Mouse (Mus musculus): ENCODE measurements around the gene Eps15l1.

Gene Eps15l1

DNA sequence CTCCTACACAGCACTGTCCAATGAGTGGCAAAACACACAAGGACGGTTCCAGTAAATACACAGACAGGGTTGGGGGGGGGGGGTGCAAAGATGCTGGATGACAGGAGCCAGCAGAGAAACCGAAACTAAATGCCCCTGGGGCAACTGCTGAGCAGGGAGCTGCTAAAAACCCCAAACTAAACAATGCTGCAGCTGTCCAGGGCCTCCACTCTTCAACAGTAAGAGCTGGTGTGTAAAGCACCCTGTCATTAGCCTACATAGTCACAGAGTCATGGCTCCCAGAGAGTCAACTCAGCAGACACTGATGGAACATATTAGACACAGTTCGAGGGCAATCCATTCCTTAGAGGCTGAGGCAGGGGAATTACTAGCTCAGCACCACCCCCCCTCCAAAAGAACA is 11.8 kb downstream of the Eps15l1 start:
- no peak for DNase-seq

DNA sequence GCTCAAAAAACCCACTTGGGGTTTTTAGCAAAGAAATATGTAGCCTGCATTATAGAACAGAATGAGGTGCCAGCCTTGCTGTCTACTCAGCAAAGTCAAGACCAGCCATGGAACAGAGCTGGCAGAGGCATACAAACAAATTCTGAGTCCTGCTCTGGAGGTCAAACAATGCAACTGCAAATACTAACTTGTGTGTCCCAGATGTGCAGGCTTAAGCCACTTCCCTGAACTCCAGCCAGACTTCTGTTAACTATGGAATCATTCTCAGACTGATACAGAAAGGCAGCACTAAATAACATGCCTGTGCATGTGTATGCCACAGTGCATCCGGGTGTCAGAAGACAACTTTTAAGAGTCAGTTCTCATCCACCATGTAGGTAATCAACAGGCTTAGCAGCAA is 13.4 kb downstream of the Eps15l1 start:
- DNase-seq, result no peak

DNA sequence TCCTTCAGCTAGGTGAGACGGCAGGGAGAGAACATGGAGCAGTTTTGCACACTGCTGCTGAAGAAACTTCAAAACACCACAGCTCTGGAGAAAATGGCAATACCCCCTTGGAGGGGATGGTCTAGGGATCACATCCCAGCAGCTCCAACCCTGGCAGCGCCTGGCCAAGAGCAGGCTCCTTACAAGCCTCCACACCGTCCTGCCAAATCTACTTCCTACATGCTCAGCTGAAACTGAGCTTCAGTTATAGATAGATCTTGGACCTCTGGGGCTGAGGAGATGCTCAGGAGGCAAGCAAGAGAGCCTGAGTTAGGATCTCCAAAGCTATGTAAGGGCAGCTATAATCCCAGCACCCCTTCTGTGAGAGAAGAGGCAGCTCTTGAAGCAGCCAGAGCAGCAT is 18.3 kb downstream of the Eps15l1 start:
- no peak for DNase-seq

DNA sequence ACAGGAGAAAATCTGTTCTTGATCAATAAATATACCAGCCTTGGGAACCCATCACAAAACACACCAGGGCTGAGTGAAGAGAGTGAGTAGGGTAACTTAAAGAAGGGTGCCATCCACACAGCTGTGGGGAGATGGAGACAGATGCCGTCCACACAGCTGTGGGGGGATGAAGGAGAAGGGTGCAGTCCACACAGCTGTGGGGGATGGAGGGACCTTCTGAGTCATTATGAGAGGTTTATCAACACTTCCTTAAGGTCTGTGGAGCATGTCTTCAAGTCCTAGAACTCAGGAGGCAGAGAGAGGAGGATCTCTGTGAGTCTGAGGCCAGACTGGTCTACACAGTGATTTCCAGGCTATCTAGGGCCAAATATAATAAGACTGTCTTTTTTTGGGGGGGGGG is 19.9 kb downstream of the Eps15l1 start:
- no peak for DNase-seq

DNA sequence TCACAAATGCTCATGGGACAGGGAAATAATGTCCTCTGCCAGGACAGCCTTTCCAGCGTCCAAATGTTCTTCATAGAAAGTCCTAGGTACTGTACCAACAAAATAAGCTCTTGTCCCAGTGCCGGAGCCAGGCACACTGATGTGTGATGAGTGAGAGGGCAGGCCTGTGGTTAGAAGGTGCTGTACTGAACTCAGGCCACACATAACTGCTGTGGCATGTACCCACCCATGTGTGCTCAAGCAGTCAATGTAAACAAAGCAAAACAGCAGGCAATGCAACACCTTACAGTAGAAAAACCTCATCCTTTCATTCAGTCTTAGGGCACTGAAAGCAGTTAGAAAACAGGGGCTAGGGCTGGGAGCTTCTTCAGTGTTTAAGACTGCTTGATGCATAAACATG is 35.5 kb downstream of the Eps15l1 start:
- no peak for DNase-seq

DNA sequence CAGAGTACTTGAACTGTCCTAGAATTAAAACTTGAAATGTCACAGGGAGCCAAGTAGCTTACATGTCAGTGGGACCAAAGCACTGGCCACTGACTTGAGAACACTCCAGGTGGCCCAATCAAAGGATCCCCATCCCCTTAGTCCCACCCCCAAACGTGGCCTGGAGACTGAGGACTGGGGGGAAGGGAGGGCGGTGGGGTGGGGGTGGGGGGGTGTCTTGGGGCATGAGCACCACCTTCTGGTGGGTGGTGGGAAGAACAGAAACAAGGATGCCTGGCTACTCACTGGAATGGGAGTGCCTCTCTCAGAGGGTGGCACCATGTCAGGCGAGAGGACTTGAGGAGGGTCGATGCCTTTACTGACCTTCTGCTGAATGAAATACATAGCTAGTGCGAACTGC is 38.9 kb downstream of the Eps15l1 start:
- peak in 1 of 2 experiments; percentile 35 for DNase-seq

DNA sequence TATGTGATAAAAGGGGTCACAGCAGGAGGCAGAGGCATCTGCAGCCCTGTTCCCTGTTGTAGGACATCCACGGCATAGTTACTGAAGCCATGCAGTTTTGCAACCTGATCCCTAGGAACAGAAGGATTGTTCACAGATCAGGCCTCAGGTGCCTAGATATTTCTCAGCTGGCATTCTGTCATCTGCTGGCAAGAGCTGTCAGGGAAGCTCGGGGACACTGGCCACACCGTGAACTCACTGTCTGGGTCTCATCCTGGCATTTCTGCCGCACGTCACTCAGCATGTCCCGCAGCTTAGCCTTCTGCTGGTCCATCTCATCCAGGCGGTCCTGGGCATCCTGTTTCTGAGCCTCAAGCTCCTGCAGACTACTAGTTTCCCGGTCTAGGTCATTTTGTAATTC is 40.6 kb downstream of the Eps15l1 start:
- no peak for DNase-seq

DNA sequence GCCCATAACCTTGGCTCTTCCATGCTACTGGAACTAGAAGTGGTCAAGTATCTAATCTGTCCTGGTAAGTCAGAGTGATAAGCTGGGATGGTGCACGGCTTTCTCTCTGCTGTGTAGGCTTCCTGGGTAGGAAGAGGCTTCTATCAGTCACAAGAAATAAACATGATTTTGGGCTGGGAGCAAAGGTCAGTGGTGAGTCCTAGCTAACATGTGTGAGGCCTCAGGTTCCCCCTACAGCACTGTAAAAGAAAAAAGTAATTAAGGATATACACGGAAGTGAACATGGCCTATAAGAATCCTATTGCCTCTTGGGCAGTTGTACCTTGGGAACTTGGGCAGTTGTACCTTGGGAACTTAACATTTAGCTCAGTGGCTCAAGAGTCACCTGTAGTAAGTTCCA is 44.4 kb downstream of the Eps15l1 start:
- no peak for DNase-seq

DNA sequence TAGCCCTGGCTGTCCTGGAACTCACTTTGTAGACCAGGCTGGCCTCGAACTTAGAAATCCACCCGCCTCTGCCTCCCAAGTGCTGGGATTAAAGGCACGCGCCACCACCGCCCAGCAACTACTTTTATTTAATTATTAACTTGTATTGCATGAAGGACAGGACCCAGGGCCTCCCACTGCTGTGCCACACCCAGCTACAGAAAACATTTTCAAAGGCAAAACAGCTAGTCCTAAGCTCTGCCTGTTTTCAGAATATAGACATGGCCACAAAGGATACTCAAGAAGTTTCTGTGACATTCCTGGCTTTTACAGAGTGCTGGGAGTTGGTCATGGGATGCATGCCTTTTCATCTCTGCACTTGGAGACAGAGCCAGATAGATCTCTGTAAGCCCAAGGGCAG is 45.0 kb downstream of the Eps15l1 start:
- DNase-seq, result no peak

DNA sequence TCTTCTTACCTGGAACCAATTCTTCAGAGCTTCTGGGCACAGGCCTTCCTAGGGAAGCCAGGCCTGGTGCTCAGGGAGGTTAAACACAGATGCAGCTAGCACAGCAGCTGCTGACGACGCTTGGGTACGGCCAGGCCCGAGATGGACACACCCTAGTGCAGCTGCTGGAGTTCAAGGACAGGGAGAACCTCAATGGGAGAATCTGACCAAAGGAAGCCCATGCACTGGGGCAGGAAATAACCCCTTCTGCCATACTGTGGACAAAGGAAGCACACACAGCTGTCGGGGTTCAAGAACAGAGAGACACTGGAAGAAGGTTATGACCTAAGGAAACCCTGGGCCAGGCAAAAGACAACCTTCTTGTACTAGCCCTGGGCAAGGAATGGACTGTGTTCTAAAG is 46.1 kb downstream of the Eps15l1 start:
- no peak for DNase-seq

DNA sequence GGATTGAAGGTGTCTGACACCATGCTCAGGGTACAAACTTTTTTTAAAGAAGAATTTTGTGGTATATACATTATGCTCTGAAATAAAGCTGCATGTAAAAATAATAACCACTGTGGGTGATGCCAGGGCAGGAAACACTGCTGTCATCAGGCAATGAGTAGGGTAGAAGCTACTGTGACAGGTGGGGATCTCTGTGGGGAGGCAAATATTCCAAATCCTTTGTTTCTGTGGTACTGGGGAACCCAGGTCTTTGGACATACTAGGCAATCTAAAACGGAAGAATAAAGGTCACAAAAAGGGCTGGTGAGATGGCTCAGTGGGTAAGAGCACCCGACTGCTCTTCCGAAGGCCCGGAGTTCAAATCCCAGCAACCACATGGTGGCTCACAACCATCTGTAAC is 48.9 kb downstream of the Eps15l1 start:
- DNase-seq, result no peak

DNA sequence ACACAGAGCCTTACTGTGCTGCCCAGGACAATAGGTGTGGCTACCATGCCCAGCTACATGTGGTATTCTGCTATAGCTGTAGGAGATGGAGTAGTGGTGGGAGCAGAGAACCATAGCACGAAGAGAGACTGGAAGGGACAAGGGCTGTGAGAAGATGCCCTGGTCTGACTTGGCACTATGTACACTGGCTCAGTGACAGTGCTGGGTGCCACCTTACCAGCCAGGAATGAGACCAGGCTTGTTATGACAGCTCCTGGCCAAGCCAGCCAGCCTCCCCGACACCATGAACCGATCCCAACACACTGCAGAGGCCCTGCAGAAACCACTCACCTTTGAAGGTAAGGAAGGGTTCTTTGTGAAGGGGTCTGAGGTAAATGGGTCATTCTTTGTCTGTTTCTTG is 49.9 kb downstream of the Eps15l1 start:
- DNase-seq, result no peak

DNA sequence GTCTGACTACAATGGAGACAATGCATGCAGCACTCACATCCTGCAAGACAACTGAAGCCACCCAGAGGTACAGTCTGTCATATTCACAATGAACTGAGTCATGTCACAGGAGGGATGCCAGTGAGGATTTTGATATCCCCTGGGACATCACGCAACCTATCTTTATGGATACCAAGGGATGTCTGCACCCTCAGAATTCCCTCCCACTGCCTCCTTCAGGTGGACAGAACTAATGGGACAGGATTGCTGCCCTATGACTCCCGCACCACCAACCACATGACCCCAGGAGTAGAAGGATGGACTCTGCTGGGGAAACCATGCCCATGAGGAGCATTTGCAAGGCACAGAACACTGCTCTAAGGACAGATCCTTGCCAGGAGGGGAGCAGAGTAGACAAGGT is 54.8 kb downstream of the Eps15l1 start:
- DNase-seq, result no peak

DNA sequence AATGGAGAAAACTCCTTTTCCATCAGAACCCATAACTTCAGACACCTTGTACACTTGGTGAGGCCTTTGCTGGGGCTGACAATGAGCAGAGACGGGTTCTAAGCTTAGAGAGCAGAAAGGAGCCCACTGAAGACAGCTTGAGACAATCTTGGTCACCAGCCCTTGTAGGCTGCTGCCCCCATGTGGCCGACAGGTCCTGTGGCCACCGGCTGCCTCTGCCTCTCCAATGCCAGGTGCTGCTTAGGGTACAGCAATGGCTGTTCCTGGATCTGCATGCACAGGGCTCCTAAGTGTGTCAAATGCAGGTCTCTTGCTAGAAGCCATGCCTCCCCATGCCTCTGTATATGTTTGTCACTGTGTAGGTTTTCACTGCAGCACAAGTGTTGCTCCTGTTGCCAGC is 55.4 kb downstream of the Eps15l1 start:
- DNase-seq, result peak; percentile 79 to 91

DNA sequence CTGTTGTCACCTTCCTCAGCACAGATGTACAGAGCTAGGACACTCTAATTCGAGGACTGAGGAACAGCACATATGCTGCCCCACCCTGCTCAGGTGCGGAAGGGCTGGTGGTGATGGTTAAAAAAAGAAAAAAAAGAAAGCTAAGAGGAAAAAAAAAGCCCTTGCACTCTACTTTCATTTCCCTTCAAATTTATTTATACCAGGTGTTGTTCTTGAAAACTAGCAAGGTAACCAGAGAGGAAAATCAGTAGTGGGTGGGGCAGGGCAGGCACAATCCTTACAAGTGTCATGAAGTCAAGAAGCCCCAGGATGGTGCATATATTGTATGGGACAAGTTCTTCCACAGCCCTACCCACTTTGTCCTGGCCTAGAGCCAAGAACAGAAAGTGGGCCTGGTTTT is 56.2 kb downstream of the Eps15l1 start:
- no peak for DNase-seq

DNA sequence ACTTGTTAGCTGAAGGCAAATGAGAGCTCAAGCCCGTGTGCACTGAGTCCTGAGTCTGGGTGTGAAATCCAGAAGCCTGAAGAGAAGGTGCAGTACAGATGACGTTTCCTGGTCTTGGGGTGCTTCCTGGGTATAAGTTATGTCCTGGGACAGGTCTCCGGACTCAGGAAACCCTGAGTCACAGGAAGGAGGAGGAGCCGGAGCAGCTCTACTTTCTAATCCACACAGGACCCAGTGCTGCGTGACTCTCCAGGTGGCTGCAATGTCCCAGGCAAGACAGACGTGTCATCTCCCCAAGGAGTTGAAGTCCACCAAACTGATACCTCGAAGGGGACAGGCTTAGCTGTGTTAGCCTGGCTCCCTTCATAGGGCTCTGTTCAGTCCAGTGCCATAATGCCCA is 57.8 kb downstream of the Eps15l1 start:
- DNase-seq, result peak; percentile 73 to 82

DNA sequence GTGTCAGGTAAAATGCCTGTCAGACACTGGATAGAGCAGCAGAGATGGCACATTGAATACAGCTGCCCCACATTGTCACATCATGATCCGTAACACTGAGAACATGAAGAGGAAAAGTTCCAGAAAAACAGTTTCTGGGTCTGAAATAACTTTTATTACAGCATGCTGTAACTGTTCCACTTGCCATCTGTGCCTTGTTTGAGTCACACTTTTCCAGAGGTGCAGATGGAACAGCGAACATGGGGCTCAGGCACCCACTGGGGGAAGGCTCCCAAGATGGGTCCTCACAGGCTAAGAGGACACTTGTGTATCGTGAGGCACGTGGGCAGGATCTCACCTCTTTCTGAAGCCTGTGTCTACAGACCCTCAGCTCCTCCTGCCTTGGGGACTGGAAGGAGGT is 58.5 kb downstream of the Eps15l1 start:
- no peak for DNase-seq

DNA sequence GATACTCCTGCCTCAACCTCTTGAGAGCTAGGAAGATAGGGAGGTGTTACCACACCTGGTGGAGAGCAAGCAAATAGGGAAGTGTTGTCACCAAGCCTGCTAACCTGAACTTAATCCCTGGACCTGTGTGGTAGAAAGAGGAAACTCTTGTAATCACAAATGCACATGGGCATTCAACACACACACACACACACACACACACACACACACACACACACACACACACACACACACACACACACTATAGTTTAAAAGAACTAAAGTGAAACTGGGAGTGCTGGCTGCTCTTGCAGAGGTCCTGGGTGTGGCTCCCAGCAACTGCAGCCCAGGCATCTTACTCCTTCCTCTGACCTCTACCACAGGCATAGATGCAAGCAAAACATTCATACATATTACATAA is 61.1 kb downstream of the Eps15l1 start:
- peak in 1 of 2 experiments; percentile 39 for DNase-seq

DNA sequence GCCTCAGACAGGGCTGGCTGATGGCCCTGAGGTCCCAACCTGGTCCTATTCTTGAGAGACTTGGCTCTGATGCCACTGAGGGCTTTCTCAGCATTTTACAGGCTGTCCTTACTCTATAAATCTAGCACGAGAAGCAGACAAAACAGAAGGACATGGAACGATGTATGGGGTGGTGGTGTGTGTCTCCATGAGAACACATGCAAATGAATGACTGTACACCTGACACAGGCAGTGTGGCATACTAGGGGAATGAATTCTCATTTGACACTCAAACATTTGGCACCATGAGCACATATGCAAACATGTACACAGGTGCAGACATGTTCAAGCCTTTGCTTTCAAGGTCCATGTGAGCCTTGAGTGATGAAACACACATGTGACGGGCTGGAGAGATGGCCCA is 64.7 kb downstream of the Eps15l1 start:
- no peak for DNase-seq

DNA sequence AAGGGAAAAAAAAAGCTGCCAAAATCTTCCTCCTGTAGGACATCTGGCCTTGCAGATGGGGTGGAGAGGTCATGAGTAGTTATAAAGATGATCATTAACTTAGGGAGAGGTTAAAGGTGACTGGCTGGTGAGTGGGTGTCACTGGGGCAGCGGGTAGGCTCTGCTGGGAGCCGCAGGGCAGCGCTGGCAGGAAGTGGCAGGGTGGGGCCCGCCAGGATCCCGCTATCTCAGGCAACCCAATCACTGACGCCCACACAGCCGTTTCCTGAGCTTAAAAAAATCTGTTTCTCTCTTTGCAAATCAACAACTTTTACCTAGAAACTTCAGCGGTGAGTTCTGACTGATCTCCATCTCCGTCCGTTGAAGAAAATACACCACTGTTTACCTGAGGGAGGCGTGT is 67.0 kb downstream of the Eps15l1 start:
- peak; percentile 73 to 82 for DNase-seq

DNA sequence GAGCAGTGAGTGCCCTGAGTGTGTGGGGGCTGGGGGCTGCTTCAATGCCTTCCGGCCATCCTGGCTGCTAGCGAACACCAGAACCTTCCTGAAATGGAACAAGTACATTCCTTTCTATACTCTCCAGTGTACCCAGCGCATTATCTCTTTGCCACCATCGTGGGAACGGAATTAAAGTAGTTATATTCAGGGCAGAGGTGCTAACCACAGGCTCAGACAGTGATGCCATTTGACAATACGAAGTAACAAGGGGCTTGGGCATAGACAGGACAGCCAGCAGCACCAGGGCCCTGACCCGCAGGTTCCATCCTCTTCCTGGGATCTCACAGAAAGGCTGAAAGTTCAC is 67.6 kb downstream of the Eps15l1 start:
- DNase-seq, result no peak

DNA sequence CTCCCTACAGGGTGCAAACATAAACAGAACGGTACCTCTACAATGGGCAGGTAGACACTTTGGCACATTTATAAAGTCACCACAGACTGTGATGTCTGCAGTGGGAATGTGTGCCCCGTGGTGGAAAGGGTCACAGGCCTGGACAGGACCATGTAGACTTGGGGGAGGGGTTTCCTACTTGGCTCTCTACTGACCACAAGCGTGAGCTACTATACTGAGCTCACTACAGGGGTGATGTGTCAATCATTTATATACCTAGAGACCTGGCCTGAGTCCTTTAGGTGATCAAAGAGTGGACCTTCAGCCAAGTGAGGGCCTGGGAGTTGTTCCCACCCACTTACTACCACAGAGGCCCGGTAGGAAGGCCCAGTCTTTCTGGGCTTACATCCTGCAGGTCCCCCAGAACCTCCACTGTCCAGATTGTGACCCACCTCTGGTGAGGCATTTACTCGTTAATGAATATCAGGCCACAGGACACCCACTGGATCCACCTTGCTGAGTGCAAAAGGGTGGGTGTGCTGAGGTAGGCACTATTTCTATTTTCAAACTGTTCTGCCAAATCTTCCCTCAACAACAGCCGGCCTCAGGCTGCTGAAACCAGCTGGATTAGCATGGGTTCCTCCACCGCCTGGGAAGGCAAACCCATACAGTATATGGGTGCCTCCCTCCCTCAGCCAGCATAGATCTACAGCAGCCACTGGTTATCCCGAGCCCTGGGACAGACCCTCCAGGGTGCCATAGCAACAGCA is 68.1 kb downstream of the Eps15l1 start:
- DNase-seq, result peak; percentile 63 to 83

DNA sequence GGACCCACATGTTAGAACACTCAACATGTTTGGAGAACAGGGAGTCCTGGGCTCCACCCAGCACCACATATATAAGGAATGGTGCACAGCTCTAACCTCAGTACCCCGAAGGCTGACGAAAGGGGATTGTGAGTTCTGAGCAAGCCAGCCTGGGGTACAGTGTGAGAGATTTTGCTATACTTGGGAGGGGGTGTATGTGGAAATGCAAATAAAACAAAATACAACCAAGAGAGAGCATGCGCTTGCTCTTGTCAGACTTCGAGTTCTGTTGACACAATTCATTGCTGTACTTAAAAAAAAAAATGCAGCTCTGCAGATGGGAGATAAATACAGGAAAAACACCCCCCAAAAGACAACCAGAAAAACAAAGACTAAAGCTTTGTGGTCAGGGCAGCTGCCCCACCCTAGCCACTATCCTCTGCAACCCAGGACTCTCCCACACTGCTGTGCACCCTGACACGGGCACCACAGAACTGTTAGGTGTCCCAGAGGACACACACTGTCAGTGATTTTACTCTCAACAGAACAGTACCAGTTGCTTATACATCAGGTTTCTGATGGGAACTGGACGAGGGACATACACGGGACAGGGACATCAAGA is 69.8 kb downstream of the Eps15l1 start:
- no peak for DNase-seq

DNA sequence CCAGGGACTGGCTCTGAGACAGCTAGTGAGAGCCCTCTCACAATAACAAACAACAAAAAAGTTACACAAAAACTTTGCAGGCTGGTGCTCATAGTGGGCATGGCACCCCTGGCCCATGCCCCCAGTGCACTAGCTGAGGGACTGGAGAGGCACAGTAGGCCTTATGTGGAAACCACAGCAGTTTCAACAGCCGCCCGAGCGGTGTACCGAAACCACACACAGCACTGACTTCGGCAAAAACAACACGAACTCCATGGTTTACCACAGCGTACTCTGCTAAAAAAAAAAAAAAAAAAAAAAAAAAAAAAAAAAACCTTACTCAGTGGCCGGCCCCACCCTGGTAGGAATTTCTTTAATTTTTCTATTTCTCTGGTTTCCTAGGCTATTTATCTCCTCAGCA is 70.5 kb downstream of the Eps15l1 start:
- DNase-seq, result no peak

DNA sequence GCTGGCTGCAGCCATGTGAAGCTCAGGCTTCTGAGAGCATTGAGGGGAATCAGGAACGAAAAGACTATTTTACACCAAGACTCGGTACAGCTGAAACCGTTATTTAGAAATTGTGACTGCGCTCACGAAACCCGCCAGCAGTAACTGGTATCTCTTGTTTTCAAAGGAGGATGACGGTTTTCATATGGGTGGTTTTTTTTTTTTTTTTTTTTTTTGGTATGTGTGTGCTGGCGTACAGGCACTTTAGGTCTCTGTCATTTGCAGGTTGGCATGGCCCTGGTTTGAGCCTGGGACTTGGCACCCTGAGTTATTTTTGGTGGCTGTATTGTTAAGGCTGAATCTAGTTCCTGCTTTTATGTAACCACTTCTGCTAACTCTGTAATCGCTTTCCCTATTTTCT is 71.4 kb downstream of the Eps15l1 start:
- DNase-seq, result no peak

All from kidney, postnatal 36 days (tissue).